Mouse (Mus musculus) forebrain, embryonic 15.5 days (tissue): ENCODE measurements around the gene Gm10354. TPM values are rescaled to one million over a fixed set of nuclear protein-coding genes. Genes with fewer than 3 reads are reported as not detected.
"Not testable (repeated sequence)": the region's sequence is repeated elsewhere in the genome, so short reads cannot be mapped to it uniquely, and the experiment has no call there.

ENCODE experiments used
- ATAC-seq: fragments of 200-750 bp; cut with Nextera tagmentation; replicated peaks from 2 replicates; pipeline ENCODE4 v1.8.0; 2017; ENCODE audit warnings: mild to moderate bottlenecking, moderate TSS enrichment, moderate library complexity
- H3K27ac ChIP-seq: fragments of 300-500 bp; sonication (generic); replicated peaks from 2 replicates; pipeline ENCODE4 v1.5.1; 2015; ENCODE audit warnings: mild to moderate bottlenecking, inconsistent platforms
- H3K27me3 ChIP-seq: fragments of 300-500 bp; sonication (generic); 2 replicates; pipeline ENCODE4 v1.6.1; 2015; ENCODE audit warnings: inconsistent platforms
- H3K36me3 ChIP-seq: fragments of 300-500 bp; sonication (generic); 2 replicates; pipeline ENCODE4 v1.6.1; 2015; ENCODE audit warnings: mild to moderate bottlenecking, inconsistent platforms
- H3K4me1 ChIP-seq: fragments of 300-500 bp; sonication (generic); 2 replicates; pipeline ENCODE4 v1.6.1; 2015; ENCODE audit warnings: inconsistent platforms
- H3K4me2 ChIP-seq: fragments of 300-500 bp; sonication (generic); replicated peaks from 2 replicates; pipeline ENCODE4 v1.6.1; 2015; ENCODE audit warnings: mild to moderate bottlenecking, inconsistent platforms
- H3K4me3 ChIP-seq: fragments of 300-500 bp; sonication (generic); 2 replicates; pipeline ENCODE4 v1.5.1; 2015; ENCODE audit warnings: mild to moderate bottlenecking, inconsistent platforms
- H3K9ac ChIP-seq: fragments of 300-500 bp; sonication (generic); replicated peaks from 2 replicates; pipeline ENCODE4 v1.6.1; 2015; ENCODE audit warnings: mild to moderate bottlenecking, inconsistent platforms
- H3K9me3 ChIP-seq: fragments of 300-500 bp; sonication (generic); 2 replicates; pipeline ENCODE4 v1.6.1; 2016; ENCODE audit warnings: inconsistent platforms
- WGBS: fragments of 180-500 bp; shearing (Covaris S2); methylation state at CpG from one replicate; pipeline ENCODE4 v1.1.7; 2015; ENCODE audit warnings: mixed read lengths; 5-methylcytosine and 5-hydroxymethylcytosine counted together
- polyA plus RNA-seq: library from polyadenylated mRNA; unstranded; fragments of >200 nt; fragmentation: Nextera tagmentation; extraction: Ambion mirVana; gene quantifications from 2 replicates; pipeline ENCODE4 v1.2.1, GENCODE M21; 2015

The Gm10354 gene
- not detected in 2 replicates for polyA plus RNA-seq

DNA sequence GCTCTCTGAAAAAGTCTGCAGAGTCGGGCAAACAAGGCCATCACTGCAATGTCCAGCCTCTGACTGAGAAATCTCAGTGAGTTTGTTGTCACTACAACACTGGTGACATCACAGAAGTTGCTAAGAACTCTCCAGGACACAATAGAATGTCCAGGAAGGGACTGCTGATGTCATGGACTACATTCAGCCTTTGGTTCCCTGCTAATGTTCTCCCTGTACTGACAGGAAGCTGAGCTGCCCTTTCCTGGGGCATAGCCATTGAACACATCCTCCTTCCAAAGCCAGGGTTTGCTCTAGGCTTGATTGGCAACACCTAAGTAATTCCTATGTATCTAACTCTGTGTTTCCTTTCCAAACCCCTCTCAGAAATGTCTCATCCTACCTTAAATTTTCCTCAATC, at the start of gene Gm10354:
Gm10354 (minus strand) TSS at position 101 of the 400 bp plus-strand sequence.
- H3K9ac ChIP-seq, H3K36me3 ChIP-seq, H3K4me1 ChIP-seq, H3K27me3 ChIP-seq, H3K4me3 ChIP-seq, H3K4me2 ChIP-seq, H3K27ac ChIP-seq, ATAC-seq: not testable (repeated sequence)
- H3K9me3 ChIP-seq: peaks cover 30% of the 10 kb centered on the region
- 37% methylated on average over 1 of the region's 1 CpGs for WGBS

DNA sequence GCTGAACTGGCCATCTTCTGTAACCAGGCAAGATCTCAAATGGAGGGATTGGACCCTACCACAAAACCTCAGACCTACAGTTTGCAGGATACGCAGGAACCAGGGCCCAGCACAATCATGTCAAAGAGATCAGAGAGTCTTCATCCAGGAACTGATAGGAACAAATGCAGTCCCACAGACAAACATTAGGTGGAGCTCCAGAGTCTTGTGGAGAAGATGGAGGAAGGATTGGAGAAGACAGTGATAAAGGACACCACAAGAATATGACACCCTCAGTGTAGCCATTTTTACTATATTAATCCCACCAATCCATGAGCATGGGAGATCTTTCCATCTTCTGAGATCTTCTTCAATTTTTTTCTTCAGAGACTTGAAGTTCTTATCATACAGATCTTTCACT, 45.6 kb upstream of the Gm10354 start:
- ATAC-seq, H3K9ac ChIP-seq, H3K27ac ChIP-seq, H3K36me3 ChIP-seq, H3K4me1 ChIP-seq, H3K27me3 ChIP-seq, H3K4me2 ChIP-seq, H3K4me3 ChIP-seq: not testable (repeated sequence)
- peaks cover 32% of the 10 kb centered on the region for H3K9me3 ChIP-seq
- 94% methylated on average over 1 of the region's 1 CpGs for WGBS

DNA sequence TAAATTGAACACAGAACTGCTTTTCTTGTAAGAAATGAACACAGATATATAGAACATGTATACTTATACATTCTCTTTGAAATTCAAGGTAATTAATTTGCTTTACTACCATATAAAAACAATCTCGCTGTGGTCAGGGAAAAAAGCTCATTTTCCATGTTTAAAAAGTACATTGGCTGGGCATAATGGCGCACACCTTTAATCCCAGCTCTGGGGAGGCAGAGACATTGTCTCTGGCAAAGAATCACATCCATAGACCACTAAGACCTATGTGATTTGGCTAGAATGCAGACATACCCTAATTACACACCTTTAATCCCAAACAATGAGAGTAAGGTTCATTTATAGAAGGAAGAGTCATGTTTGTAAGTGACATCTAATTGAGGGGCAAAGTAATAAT, 41.3 kb upstream of the Gm10354 start:
- H3K4me1 ChIP-seq, H3K9ac ChIP-seq, H3K4me3 ChIP-seq, H3K27ac ChIP-seq, H3K36me3 ChIP-seq, H3K4me2 ChIP-seq, H3K27me3 ChIP-seq, ATAC-seq: not testable (repeated sequence)
- WGBS: 71% methylated on average over 2 of the region's 2 CpGs
- peaks cover 25% of the 10 kb centered on the region for H3K9me3 ChIP-seq

DNA sequence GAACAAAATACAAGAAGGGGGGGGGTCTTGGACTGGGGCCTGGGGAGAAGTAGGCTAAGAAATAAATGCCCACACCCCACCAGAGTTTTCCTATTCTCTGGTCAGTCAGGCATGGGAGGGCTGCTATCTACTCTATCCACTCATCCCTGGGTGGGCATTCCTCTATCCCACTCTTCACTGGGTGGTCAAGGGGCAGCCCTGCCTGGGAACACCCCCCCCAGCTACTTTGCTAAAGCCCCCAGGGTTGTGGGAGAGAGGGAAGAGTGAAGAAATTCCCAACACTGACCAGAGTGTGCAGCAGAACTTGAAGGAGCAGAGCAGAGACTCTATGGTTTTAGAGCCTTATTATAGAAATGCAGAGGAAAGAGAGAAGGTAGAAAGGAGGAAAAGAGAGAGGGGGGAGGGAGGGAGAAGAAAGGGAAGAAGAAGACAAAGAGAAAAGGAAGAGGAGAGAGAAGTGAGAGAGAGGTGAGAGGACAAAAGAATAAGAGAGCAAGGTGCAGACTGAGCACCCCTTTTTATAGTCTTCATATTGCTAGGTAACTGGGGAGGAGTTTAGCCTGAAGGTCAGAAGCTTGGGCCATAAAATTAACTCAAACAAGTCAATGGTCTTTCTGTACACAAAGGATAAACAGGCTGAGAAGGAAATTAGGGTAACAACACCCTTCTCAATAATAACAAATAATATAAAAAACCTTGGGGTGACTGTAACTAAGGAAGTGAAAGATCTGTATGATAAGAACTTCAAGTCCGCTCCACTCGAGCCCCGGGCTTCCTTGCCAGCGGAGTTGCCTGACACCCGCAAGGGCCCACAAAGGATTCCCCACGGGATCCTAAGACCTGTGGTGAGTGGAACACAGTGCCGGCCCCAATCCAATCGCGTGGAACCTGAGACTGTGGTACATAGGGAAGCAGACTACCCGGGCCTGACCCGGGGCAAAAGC, 32.2 kb upstream of the Gm10354 start:
- H3K36me3 ChIP-seq, H3K4me1 ChIP-seq, H3K4me3 ChIP-seq, ATAC-seq, H3K27ac ChIP-seq, H3K9ac ChIP-seq, H3K4me2 ChIP-seq, H3K27me3 ChIP-seq: not testable (repeated sequence)
- H3K9me3 ChIP-seq: peaks cover 15% of the 10 kb centered on the region
- 84% methylated on average over 11 of the region's 11 CpGs for WGBS

DNA sequence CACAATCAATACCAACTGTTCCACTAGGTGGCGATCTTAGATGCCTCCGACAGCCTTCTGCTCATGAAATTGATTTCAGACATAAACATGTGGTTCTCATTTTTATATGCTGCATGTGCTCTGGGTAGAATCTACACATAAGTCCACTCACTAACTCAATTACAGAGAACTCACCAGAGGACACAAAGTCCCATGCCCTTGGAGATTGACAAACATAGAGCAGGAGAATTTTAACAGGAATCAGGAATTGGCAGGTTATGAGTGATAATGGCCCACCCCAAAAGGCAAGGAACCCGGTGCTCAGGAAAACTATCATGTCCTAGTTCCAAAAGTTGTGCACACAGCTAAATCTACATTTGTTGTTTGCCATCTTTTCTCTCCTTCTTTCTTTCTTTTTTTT, 28.2 kb upstream of the Gm10354 start:
- not testable (repeated sequence) for H3K4me3 ChIP-seq, H3K4me1 ChIP-seq, H3K27ac ChIP-seq, H3K27me3 ChIP-seq, H3K36me3 ChIP-seq, H3K9ac ChIP-seq, H3K4me2 ChIP-seq
- H3K9me3 ChIP-seq: peaks cover 31% of the 10 kb centered on the region
- 0 out of 2 replicates have a peak, but pooled peaks have one; percentile 41 for ATAC-seq
- WGBS: 58% methylated on average over 3 of the region's 3 CpGs

DNA sequence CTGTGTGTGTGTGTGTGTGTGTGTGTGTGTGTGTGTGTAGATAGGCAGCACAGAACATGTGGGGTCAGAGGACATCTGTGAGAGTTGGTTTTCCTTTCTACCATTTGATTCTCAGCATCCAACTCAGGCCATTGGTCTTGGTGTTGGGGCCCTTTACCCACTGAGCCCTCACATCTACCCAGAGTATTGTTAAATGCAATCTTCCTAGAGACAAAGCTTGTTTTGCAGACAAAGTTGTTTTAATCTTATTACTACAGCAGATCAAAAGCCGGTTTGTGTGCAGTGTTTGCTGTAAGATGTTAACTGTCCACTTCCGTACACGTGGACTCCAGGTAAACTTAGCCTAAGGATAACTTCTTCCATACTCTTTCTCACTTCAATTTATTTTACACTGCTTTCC, 27.6 kb upstream of the Gm10354 start:
- peaks cover 27% of the 10 kb centered on the region for H3K9me3 ChIP-seq
- not testable (repeated sequence) for H3K4me1 ChIP-seq, ATAC-seq, H3K4me3 ChIP-seq, H3K27me3 ChIP-seq, H3K36me3 ChIP-seq, H3K9ac ChIP-seq, H3K4me2 ChIP-seq, H3K27ac ChIP-seq
- WGBS: 68% methylated on average over 3 of the region's 3 CpGs

DNA sequence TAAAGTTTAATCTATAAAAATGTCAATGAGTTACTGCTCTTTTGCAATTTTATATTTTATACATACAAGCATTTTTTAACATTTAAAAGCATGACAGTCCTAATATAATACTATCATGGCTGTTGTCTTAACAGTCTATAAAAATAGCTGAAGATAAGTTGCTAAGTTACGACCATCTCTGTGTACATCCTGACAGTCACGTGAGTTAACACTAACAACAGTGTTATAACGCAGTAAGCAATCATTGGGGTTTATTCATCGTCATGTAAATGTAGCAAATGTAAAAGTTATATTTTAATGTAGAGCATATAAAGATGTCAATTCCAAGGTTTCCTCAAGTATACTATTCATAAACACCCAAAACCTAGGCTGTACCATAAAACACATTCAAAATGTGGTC, 26.8 kb upstream of the Gm10354 start:
- peaks cover 24% of the 10 kb centered on the region for H3K9me3 ChIP-seq
- not testable (repeated sequence) for H3K4me3 ChIP-seq, H3K27me3 ChIP-seq, H3K27ac ChIP-seq, H3K4me2 ChIP-seq, H3K4me1 ChIP-seq, H3K36me3 ChIP-seq, H3K9ac ChIP-seq, ATAC-seq
- 78% methylated on average over 4 of the region's 4 CpGs for WGBS

DNA sequence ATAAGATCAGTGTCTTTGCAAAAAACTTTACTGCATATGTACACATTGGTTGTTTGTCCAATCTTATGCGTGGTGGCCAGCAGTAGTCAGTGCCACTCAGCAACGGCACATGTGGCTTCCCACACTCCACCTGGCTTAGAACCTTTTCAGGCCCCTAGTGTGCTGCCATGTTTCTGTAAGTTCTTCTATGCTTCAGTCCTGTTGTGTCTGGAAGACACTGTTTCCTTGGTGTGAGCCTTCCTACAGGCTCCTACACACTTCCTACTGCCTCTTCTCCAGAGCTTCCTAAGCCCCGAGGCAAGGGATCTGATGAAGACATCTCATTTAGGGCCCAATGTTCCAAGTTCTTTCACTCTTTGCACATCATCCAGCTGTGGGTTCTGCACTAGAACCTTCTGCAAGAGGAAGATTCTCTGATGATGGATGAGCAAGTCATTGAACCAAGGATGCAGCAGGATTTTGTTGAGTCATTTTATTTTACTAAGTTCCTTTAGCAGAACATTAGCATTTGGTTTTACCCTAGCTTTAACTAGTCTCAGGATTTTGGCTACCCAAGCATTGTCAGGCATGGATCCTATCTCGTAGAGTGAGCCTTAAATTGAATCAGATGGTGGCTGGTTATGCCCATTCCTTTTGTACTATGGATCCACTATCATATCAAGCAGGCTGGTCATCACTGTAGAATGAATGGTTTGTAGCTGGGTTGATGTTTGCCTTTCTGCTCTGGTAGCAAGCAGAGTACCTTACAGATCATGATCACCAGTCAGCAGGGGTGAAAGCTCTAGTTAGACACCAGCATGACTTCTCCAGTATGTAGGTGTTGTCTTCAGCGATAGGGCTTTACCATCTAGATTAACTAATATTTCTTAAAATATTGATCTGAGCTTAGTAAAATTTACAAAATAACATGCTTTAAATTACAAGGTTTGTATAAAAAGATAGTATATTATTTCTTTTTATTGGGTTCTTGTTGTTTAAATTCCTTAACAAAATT, 26.1 kb upstream of the Gm10354 start:
- WGBS: 80% methylated on average over 5 of the region's 5 CpGs
- not testable (repeated sequence) for H3K4me1 ChIP-seq, H3K4me3 ChIP-seq, H3K27ac ChIP-seq, H3K9ac ChIP-seq, H3K36me3 ChIP-seq, H3K4me2 ChIP-seq, H3K27me3 ChIP-seq
- peak; percentile 90 for ATAC-seq
- peaks cover 22% of the 10 kb centered on the region for H3K9me3 ChIP-seq

DNA sequence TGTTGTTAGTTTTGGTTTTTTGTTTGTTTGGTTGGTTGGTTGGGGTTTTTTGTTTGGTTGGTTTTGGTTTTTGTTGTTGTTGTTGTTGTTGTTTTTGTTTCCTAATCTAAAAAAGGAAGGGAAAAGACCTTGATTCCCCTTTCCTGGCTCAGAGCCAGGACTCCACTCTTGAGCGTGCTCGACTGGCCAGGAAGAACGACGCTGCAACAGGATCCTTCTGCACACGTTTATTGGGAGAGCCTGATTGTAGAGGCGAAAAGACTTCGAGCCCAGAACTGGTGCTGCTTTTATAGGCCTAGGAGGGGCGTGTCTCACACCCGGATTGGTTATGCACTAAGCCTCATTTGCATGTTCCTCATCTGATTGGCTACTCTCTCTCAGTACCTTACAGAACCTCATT, 19.3 kb upstream of the Gm10354 start:
- H3K4me1 ChIP-seq, H3K36me3 ChIP-seq, H3K4me2 ChIP-seq, ATAC-seq, H3K4me3 ChIP-seq, H3K9ac ChIP-seq, H3K27ac ChIP-seq, H3K27me3 ChIP-seq: not testable (repeated sequence)
- peaks cover 29% of the 10 kb centered on the region for H3K9me3 ChIP-seq
- 77% methylated on average over 9 of the region's 9 CpGs for WGBS

DNA sequence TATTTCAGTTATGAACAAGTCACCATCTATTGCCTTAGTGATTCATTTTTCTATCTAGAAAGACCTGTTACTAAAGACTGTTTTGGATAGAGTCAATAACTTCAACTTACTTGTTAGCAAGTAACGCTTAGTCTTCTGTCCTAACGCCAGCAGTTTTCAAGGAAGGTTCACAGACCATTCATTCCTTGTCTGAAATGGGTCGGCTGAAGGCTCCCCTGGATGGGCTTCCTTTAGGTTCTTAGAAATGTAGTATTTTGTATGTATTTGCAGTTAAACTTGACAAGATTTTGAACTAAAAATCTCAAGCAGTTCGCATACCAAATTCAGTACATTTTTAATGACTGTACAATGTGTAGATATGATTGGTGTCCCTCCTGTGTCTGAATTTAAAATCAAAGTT, 18.8 kb upstream of the Gm10354 start:
- not testable (repeated sequence) for ATAC-seq

DNA sequence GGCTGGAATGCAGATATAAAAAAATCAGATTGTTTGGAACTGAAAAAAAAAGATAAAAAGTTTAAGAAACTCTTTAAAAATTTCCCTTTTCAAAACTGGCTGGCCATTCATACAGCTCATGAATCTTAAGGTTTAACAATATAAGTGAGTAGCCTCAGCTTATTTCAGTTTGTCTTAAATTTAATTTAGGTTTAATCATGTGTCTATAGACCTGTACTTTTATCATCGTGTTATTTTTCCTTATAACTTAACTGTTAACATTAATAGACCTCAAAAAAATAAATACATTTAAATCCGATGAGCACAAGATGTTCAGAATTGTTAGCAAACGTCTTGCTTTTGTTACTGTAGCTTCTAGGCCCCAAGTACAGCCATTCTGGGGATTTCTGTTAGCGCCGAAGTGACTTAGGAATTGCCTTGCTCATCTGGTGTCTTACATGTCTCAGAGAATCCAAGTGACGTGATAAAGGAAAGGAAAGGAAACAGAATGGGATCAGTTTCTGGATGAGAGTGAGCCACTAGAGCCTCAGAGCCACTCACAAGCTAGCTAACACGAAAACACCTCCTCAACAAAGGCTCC, 18.0 kb upstream of the Gm10354 start:
- peaks cover 22% of the 10 kb centered on the region for H3K9me3 ChIP-seq
- not testable (repeated sequence) for H3K9ac ChIP-seq, H3K4me1 ChIP-seq, H3K4me3 ChIP-seq, ATAC-seq, H3K36me3 ChIP-seq, H3K27ac ChIP-seq, H3K4me2 ChIP-seq, H3K27me3 ChIP-seq
- 71% methylated on average over 7 of the region's 7 CpGs for WGBS

More for the DNA sequence above, 18.8 kb upstream of the Gm10354 start:
- not testable (repeated sequence) for H3K27me3 ChIP-seq, H3K9ac ChIP-seq, H3K4me1 ChIP-seq, H3K27ac ChIP-seq, H3K36me3 ChIP-seq, H3K4me3 ChIP-seq, H3K4me2 ChIP-seq
- peaks cover 27% of the 10 kb centered on the region for H3K9me3 ChIP-seq
- 86% methylated on average over 4 of the region's 4 CpGs for WGBS

DNA sequence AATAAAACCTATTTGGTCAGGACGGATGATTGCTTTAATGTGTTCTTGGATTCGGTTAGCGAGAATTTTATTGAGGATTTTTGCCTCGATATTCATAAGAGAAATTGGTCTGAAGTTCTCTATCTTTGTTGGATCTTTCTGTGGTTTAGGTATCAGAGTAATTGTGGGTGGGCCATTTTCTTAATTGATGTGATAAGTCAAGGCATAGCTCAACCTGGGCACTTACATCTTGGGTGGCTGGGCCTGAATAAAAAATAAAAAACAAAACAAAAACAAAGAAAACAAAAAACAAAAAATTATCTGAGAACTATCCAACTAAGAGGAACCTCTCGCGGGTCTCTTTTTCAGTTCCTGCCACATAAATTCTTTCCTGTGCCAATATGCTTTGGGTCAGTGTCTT, 15.4 kb upstream of the Gm10354 start:
- H3K27me3 ChIP-seq, H3K4me1 ChIP-seq, H3K36me3 ChIP-seq, ATAC-seq, H3K27ac ChIP-seq, H3K9ac ChIP-seq, H3K4me3 ChIP-seq, H3K4me2 ChIP-seq: not testable (repeated sequence)
- H3K9me3 ChIP-seq: peaks cover 22% of the 10 kb centered on the region
- WGBS: 89% methylated on average over 6 of the region's 6 CpGs
